Mouse (Mus musculus) retina, postnatal 7 days (tissue): ENCODE measurements at regions not wholly inside any gene's neighbourhood (a gene's known extent, or its start where the extent isn't known, plus 50 kb on each side); places are given as distances from the start of the nearest gene placed in this dataset.
A peak's percentile ranks its signal among the peaks of the same experiment; 100 is the strongest.

ENCODE experiments used
- DNase-seq: peaks from one replicate; pipeline ENCODE4 v3.0.0-alpha.2; 2012; ENCODE audit warnings: low read depth, low spot score

DNA sequence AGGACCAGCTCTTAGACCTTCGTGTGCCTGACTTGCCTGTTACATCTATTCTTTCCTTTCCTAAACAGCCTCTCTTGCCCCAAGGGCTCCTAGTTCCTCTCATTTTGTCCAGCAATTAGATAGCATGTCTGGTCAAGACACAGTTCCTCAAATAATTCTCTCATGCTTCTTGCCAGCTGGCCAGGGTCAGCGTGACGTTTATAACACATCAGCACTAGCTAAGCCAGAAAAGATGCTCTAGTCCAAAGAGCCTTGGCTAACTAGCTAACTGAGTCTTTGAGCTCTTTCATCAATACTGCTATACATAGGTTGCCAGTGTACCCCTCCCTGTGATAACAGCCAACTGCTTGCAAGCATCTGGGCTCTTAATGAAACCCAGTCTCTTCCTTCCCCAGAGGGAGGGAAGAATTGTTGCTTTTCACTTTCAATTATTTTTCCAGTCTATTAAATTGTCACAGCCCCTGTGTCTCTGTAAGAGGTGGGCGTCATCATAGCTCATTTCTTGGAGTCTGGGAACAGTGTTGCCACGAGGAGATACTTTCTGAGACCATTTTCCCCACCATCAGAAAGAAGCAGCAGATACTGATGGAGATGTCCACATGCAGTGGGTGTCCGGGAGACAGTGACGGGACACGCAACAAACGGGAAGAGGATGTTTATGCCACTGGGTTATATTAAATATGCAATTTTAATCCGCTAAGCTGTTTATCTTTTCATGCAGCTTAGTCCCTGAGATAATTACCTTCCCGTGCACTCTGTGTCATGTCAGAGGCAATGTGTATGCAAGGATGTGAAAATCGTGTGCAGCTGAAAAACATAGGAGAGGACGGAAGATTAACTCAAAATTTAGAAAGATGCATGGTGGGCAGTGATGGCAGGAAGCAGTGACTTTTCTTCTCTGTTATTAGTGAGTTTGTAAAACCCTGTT is 250.1 kb upstream of the Nmur2 start:
- DNase-seq = no peak

DNA sequence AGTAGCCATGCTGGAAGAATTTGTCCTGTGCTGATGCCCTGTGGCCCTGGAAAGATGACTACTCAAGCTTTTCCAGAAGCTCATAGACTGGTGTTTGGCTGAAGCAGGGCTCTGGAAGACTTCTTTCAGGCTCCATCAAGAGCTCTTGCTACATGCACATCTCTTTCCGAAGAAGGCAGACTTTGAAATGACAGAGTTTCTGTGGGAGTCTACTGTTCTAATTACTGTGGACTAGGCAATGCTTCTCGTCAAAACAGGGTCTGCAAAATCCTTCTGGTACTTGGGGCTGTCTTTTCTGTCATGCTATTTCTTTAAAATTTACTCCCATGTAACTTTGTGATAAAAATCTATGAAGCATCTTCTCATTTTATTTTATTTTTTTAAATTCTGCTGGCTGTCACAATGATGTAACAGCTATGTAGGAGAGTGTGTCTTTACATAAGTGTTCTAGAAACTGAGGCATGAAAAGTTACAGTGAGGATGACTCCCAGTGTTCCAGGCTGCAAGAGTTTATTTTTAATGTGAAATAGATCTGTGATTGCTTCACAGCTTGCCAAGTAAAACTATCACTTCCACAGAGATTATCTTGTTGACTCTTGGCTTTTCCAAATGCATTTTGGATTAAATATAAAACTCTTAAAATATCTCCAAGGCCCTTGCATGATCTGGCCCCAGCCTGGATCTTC is 244.9 kb upstream of the Nmur2 start:
- no peak for DNase-seq

- no peak for DNase-seq
These were observed 240.4 kb upstream of the Nmur2 start for GRCm38 (mm10) chr11:56281201-56281600.

DNA sequence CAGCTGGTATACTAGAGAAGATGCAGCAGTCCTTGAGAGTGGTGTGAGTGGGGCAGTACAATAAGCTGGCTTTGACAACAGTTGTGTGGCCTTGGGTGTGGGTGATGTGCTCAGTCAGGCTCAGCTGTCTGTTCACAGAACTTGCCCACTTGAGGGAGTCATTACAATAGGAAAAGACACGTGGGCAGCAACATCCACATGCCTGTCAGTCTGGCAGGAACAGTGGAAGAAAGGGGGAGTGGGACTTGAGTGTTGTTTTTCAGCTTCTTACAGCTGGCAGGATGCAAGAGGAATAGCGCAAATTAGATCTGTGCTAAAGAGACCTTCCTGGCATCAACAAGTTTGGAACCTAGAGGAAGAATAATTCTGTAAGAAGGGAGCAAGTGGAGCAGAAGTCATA is 239.4 kb upstream of the Nmur2 start:
- no peak for DNase-seq

- no peak for DNase-seq
These were observed 229.2 kb upstream of the Nmur2 start for GRCm38 (mm10) chr11:56269915-56270493.

DNA sequence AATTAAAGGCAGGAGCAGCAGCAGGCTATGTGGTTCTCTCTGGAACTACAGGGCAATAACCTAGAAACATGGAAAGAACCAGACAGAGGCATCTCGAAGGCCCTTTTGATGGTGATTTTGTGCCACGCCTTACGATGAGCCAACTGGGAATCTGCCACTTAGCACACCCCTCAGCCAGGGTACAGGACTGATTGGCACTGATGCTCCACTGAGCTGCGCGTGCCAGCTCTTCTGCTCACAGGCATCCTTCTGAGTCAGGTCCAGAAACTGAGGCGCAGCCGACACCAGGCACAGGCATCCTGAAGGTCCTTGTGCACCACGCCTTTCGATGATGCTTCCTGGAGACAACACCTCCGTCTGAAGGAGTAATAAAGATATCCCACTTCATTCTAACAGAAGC is 221.9 kb upstream of the Nmur2 start:
- DNase-seq = no peak

- DNase-seq = no peak
These were observed 215.5 kb upstream of the Nmur2 start for GRCm38 (mm10) chr11:56256356-56256755.

DNA sequence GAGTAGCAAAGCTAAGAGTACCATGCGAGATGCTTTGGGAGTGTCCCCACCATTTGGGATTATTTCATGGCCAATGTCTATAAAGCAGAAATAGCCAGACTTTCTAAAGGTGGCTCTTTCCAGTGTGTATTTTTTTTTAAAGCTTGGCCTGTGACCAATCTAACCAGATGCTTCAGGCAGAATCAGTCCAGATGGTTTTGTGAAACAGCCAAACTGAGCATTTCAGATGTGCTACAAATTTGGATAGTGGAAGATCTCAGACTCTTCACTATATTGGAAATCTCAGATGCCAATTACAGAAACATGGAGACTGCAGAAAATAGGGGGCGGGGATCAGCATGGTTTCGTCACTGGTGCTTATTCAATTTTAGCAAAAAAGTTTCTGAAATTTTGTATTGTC is 213.6 kb upstream of the Nmur2 start:
- DNase-seq = no peak

GRCm38 (mm10) chr11:56247333-56247823 is 206.6 kb upstream of the Nmur2 start:
- DNase-seq = no peak

GRCm38 (mm10) chr11:56246549-56247332 is 205.9 kb upstream of the Nmur2 start:
- peak; percentile 13 for DNase-seq

GRCm38 (mm10) chr11:56244951-56245350 is 204.1 kb upstream of the Nmur2 start:
- DNase-seq = no peak

GRCm38 (mm10) chr11:56243447-56243846 is 202.6 kb upstream of the Nmur2 start:
- DNase-seq = no peak

- DNase-seq = no peak
These were observed 197.9 kb upstream of the Nmur2 start for GRCm38 (mm10) chr11:56238745-56239144.

GRCm38 (mm10) chr11:56224999-56225398 is 184.2 kb upstream of the Nmur2 start:
- DNase-seq = no peak

DNA sequence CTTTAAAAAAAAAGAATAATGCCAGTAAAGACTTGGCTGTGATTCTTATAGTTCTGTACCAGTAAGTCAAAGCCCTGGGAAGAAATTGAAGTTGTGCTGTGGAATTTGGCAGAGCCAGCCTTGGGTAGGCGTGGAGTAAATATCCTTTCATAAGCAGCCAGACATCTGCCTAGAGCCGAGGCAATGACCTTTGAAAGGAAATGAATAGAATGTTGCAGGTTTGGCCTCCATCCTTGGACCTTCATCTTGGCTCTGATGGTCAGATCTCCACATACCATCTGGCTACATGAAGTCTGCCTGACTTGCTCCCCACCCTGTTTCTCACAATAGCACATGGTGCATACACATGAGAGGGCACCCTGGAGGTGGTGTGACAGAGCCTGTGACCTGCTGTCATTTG is 174.9 kb upstream of the Nmur2 start:
- no peak for DNase-seq

- no peak for DNase-seq
These were observed 161.0 kb upstream of the Nmur2 start for GRCm38 (mm10) chr11:56201844-56202243.

DNA sequence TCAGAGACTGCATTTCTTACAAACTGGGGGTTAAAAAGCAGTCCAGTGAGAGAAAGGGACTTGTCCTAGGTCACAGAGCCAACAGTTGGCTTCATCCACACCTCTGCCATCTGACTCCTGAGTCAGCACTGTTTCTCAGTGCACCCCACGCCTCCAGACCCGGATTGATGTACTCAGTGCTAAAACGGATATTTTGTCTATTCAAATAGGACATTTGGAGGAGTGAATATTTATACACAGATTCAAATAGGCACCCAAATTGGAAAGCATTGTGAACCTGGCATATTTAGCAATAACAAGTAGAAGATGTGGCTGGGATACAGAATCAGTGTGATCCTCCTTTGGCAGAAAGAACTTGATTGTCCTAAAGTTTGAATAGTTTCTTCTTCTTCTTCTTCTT is 154.5 kb upstream of the Nmur2 start:
- DNase-seq = no peak

DNA sequence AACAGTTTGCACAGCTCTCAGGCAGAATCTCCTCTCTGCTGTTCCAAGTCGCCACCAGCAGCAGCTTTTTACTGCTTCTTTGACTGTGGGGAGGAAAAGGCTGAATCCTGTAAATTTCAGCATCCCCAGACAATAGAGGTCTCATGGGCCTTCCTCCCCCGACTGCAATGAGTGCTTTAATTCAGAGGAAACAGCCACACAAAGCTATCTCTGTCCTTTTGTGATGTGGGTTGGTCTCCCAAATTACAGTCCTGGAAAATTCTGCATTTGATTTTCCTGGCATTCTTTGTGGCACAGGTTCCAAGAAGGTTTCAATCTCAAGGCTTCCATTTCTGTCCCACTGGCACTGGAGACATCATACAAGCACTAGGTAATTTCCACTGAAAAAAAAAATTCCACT is 152.6 kb upstream of the Nmur2 start:
- no peak for DNase-seq

DNA sequence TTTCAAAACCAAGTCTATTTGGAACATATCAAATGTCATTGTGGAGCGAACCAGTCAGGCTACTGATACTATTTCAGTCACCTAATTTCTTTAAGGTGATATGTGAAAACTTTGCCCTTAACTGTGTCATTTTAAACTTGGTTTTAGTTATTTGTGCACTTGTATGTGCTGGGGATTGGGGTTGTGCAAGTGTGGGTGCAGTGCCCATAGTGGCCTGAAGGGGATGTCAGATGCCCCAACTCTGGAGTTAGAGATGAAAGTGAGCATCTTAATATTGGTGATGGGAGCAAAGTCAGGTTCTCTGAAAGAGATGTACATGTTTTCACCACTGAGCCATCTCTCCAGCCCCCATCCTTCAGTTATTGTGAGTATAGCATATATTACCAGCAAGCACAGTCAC is 133.1 kb upstream of the Nmur2 start:
- DNase-seq = no peak

DNA sequence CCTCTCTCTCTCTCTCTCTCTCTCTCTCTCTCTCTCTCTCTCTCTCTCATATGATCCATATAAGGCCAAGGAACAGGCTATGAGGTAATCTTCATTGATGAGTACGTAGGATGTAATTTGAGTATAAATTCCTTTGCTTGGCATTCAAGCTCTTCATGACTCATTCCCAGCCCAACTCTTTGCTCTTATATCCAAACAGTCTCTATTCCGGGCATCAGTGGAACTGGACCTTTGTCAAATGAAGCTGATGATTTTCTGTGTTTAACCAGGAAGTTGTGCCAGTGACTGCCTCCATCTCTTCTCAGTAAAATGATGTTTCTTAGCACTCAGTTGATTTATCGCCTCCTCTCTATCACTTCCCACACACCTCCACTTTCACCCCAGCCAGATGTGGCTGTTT is 132.4 kb upstream of the Nmur2 start:
- no peak for DNase-seq

DNA sequence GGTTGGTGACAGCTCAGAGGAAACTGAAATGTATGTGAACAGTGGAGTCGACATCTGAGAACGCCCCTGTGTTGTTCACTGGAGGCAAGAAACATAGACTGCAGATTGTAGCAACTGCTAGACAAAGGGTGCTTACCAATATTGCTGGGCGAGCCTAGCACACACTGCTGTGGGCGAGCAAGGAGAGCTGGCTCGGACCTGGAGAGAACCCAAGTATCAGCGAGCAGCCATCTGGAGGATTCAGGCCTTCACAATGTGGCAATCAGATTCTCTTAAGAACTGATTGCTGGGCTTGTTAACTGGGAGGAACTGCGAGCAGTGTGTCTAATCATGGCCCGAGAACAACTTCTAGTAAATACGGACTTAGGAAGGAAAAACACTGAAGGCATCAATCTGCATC is 128.8 kb upstream of the Nmur2 start:
- no peak for DNase-seq

GRCm38 (mm10) chr11:56166849-56167248 is 126.0 kb upstream of the Nmur2 start:
- no peak for DNase-seq
